Mouse (Mus musculus) liver, adult 2 months (tissue): ENCODE data around the gene H2afy.

Experiments used
- CTCF ChIP-seq: fragments of 200-500 bp; IDR thresholded peaks from 2 replicates; pipeline ENCODE4 v1.5.1; 2011; ENCODE audit warnings: low read depth, low read length, control low read depth
- POLR2A ChIP-seq: fragments of 200-500 bp; IDR thresholded peaks from 2 replicates; pipeline ENCODE4 v1.6.1; 2011; ENCODE audit warnings: low read length, control low read depth; ENCODE audit not compliant: insufficient read depth; ENCODE audit errors: extremely low read depth

DNA sequence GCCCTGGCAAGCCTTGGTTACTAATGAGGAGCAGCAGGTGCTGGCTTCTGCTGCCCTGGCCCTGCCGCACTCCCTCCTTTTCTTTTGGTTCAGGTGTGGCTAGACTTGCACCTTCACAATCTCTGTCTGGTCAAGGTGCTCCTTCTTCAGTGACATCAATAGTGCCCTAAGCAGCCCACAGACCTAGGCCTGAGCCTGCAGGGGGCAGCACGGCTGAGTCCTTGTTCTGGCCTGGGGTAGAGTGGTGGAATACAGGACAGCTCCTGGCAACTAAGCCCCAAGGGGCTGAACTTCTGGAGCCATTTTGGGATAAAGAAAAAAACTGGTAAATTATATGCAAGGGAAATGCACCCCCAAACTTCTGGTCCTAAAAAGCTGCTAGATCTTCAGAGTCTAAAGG lies 45.6 kb downstream of the H2afy start:
- TF ChIP-seq CTCF = peak; percentile 53
- TF ChIP-seq POLR2A = no peak
